ENCODE assay signal across 30 mouse cellular contexts in the genomic region with DNA sequence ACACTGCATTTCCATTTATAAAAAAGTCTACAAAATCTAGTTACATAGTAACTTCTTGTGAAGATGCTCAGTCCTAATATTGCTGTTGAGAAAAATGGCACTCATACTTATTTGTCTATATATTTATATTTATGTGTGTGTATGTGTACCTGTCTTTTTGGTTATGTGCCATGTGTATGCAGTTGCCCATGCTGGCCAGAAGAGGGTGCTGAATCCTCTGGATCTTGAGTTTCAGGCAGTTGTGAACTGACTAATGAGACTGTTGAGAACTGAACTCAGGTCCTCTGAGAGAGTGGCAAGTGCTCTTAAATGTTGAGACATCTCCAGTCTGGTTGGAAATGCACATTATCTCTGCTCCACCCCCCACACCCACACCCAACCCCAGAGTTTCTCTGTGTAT. TPM values are rescaled to one million over a fixed set of nuclear protein-coding genes. Genes with fewer than 3 reads are reported as not detected.
A peak's percentile ranks its signal among the peaks of the same experiment; 100 is the strongest.
DNase-seq lines count a peak whose midpoint lies in the region; ATAC-seq and TF ChIP-seq lines count a peak whose summit lies in the region.
"Had no signal": no experiment of that assay in that cellular context is flagged by ENCODE, and none has a peak within 500 bp of the region (broad histone marks: within the 10 kb centered on the region; RNA-seq: fewer than 3 reads in every experiment).

No protein-coding gene starts in this region.

- no peak overlapping the region for H3K4me3 ChIP-seq in hindbrain, postnatal 0 days (ENCODE audit: low read length)
- H3K4me3 ChIP-seq in hindbrain, embryonic 10.5 days: no peak overlapping the region
- H3K4me3 ChIP-seq in lung, embryonic 14.5 days (ENCODE audit: low read depth, low read length): no peak overlapping the region
- H3K4me3 ChIP-seq in stomach, postnatal 0 days (ENCODE audit: low read depth, low read length): no peak overlapping the region
- H3K4me3 ChIP-seq: embryonic facial prominence, embryonic 13.5 days; erythroblast, embryonic 14.5 days; hindbrain, embryonic 13.5 days; limb, embryonic 13.5 days; liver, embryonic 15.5 days; midbrain, embryonic 12.5 days had no signal

- H3K4me2 ChIP-seq in hindbrain, postnatal 0 days (ENCODE audit: low read depth, low read length): no peak overlapping the region
- no peak overlapping the region for H3K4me2 ChIP-seq in lung, embryonic 14.5 days
- H3K4me2 ChIP-seq in stomach, postnatal 0 days (replicated peaks; ENCODE audit: low read depth): no peak overlapping the region
- H3K4me2 ChIP-seq: embryonic facial prominence, embryonic 13.5 days; hindbrain, embryonic 13.5 days; limb, embryonic 13.5 days; liver, embryonic 15.5 days; midbrain, embryonic 12.5 days had no signal

- no peaks in the 10 kb centered on the region for H3K27me3 ChIP-seq in hindbrain, postnatal 0 days (ENCODE audit: insufficient read depth, low read length)
- H3K27me3 ChIP-seq in hindbrain, embryonic 10.5 days (ENCODE audit: insufficient read depth, poor library complexity, severe bottlenecking): no peaks in the 10 kb centered on the region; the same call in 1 of the 2 replicates
- no peaks in the 10 kb centered on the region for H3K27me3 ChIP-seq in lung, embryonic 14.5 days (ENCODE audit: insufficient read depth, low read length)
- no peaks in the 10 kb centered on the region for H3K27me3 ChIP-seq in stomach, postnatal 0 days (ENCODE audit: control insufficient read depth, insufficient read depth, low read length)
- H3K27me3 ChIP-seq: embryonic facial prominence, embryonic 13.5 days; hindbrain, embryonic 13.5 days; liver, embryonic 15.5 days; midbrain, embryonic 12.5 days had no signal

- H3K9ac ChIP-seq in hindbrain, postnatal 0 days (replicated peaks; ENCODE audit: low read length): no peak overlapping the region
- H3K9ac ChIP-seq in lung, embryonic 14.5 days: no peak overlapping the region
- no peak overlapping the region for H3K9ac ChIP-seq in stomach, postnatal 0 days (ENCODE audit: low read length)
- H3K9ac ChIP-seq: embryonic facial prominence, embryonic 13.5 days; hindbrain, embryonic 13.5 days; limb, embryonic 13.5 days; liver, embryonic 15.5 days; midbrain, embryonic 12.5 days had no signal

- no peak for ATAC-seq in hindbrain, postnatal 0 days
- ATAC-seq in lung, embryonic 14.5 days (ENCODE audit: insufficient read depth): no peak
- ATAC-seq in stomach, postnatal 0 days (ENCODE audit: low FRiP score, low TSS enrichment): no peak
- ATAC-seq: activated CD4-positive, CD25-positive, alpha-beta regulatory T cell, adult 4 months; inflammation-experienced regulatory T-cells, adult 6 months had no signal

- H3K9me3 ChIP-seq in hindbrain, postnatal 0 days (ENCODE audit: low read length): no peaks in the 10 kb centered on the region
- no peaks in the 10 kb centered on the region for H3K9me3 ChIP-seq in hindbrain, embryonic 10.5 days
- no peaks in the 10 kb centered on the region for H3K9me3 ChIP-seq in lung, embryonic 14.5 days (ENCODE audit: low read depth, low read length)
- no peaks in the 10 kb centered on the region for H3K9me3 ChIP-seq in stomach, postnatal 0 days (ENCODE audit: control insufficient read depth, low read length)
- H3K9me3 ChIP-seq: embryonic facial prominence, embryonic 13.5 days; hindbrain, embryonic 13.5 days; liver, embryonic 15.5 days; midbrain, embryonic 12.5 days had no signal

- no peaks in the 10 kb centered on the region for H3K36me3 ChIP-seq in hindbrain, postnatal 0 days (ENCODE audit: insufficient read depth, low read length)
- no peaks in the 10 kb centered on the region for H3K36me3 ChIP-seq in hindbrain, embryonic 10.5 days
- no peaks in the 10 kb centered on the region for H3K36me3 ChIP-seq in lung, embryonic 14.5 days (ENCODE audit: insufficient read depth)
- H3K36me3 ChIP-seq in stomach, postnatal 0 days (ENCODE audit: control insufficient read depth, insufficient read depth, low read length): no peaks in the 10 kb centered on the region
- H3K36me3 ChIP-seq: embryonic facial prominence, embryonic 13.5 days; hindbrain, embryonic 13.5 days; limb, embryonic 13.5 days; liver, embryonic 15.5 days; midbrain, embryonic 12.5 days had no signal

- no peak overlapping the region for H3K27ac ChIP-seq in hindbrain, postnatal 0 days
- H3K27ac ChIP-seq in hindbrain, embryonic 10.5 days: no peak overlapping the region
- H3K27ac ChIP-seq in lung, embryonic 14.5 days (ENCODE audit: low read depth): no peak overlapping the region
- no peak overlapping the region for H3K27ac ChIP-seq in stomach, postnatal 0 days (replicated peaks)
- H3K27ac ChIP-seq: embryonic facial prominence, embryonic 13.5 days; hindbrain, embryonic 13.5 days; limb, embryonic 13.5 days; liver, embryonic 15.5 days; midbrain, embryonic 12.5 days had no signal

- no peaks in the 10 kb centered on the region for H3K4me1 ChIP-seq in hindbrain, postnatal 0 days (ENCODE audit: insufficient read depth, low read length)
- H3K4me1 ChIP-seq in hindbrain, embryonic 10.5 days (replicated peaks): peaks cover 9% of the 10 kb centered on the region
- H3K4me1 ChIP-seq in lung, embryonic 14.5 days (ENCODE audit: insufficient read depth): no peaks in the 10 kb centered on the region
- no peaks in the 10 kb centered on the region for H3K4me1 ChIP-seq in stomach, postnatal 0 days (replicated peaks; ENCODE audit: control insufficient read depth, insufficient read depth)
- H3K4me1 ChIP-seq: embryonic facial prominence, embryonic 13.5 days; limb, embryonic 13.5 days; liver, embryonic 15.5 days had no signal

- TF ChIP-seq EP300 in stomach, postnatal 0 days (optimal IDR thresholded peaks at IDR 0.05): no peak

- no peak for DNase-seq in hindbrain, postnatal 0 days (ENCODE audit: low spot score)
- no peak for DNase-seq in hindbrain, embryonic 10.5 days (ENCODE audit: low spot score)
- DNase-seq in lung, embryonic 14.5 days: no peak
- no peak for DNase-seq in lung, postnatal 10 days
- peak; percentile 38 for DNase-seq in ES-CJ7 (ENCODE audit: low read depth, low spot score)
- no peak for DNase-seq in stomach, postnatal 0 days (ENCODE audit: low spot score)
- no peak for DNase-seq in embryo, embryonic 9.5 days (ENCODE audit: extremely low spot score)
- DNase-seq: adrenal gland, adult 8-10 months; B cell, adult 2 months; kidney, adult 9 months; right cerebral cortex, postnatal 25 days; spleen, adult 18-20 months had no signal

- TF ChIP-seq CTCF in hindbrain, postnatal 0 days (IDR thresholded peaks at IDR 0.05; ENCODE audit: low read depth): peak; percentile 21; the same call in 1 of the 2 replicates
- 0 out of 2 replicates have a peak, but pooled peaks have one; percentile 20 for TF ChIP-seq CTCF in lung, embryonic 14.5 days (IDR thresholded peaks at IDR 0.05; ENCODE audit: low read depth)
- peak; percentile 26 for TF ChIP-seq CTCF in stomach, postnatal 0 days (IDR thresholded peaks at IDR 0.05; ENCODE audit: low read depth)

RNA-seq across cellular contexts. Expression of gene Aldoart2, which starts 8.1 kb away (rescaled TPM):
- total RNA-seq in hindbrain, postnatal 0 days (2014; rRNA removed): 0.10 TPM in 1 of 2 replicates, not detected in the other
- polyA plus RNA-seq in hindbrain, postnatal 0 days (2015; fragmentation: Nextera tagmentation; extraction: Ambion mirVana): 0.16 and 0.20 TPM in 2 replicates
- not detected in 2 replicates for polyA plus RNA-seq in hindbrain, embryonic 10.5 days (2016; fragmentation: Nextera tagmentation; extraction: Ambion mirVana)
- polyA plus RNA-seq in lung, embryonic 14.5 days (2014; fragmentation: Nextera tagmentation; extraction: Ambion mirVana): not detected in 2 replicates
- not detected in 2 replicates for polyA plus RNA-seq in stomach, postnatal 0 days (2015; fragmentation: Nextera tagmentation; extraction: Ambion mirVana)
- total RNA-seq: adrenal gland, adult 8-10 months; granulocyte monocyte progenitor cell, adult 5-6 weeks; heart, postnatal 25 days; left cerebral cortex, postnatal 14 days; megakaryocyte, adult 5-6 weeks had no signal
- polyA plus RNA-seq: embryonic facial prominence, embryonic 13.5 days; forebrain, embryonic 14.5 days; frontal cortex, adult 2 months; hindbrain, embryonic 13.5 days; limb, embryonic 13.5 days; liver, embryonic 15.5 days; midbrain, embryonic 12.5 days; urinary bladder, adult 2 months had no signal

RNA-seq across cellular contexts. Expression of gene Insm2, which starts 26.1 kb away (rescaled TPM):
- total RNA-seq in hindbrain, postnatal 0 days (2014; rRNA removed): 3.9 and 8.3 TPM in 2 replicates
- 2.5 and 2.7 TPM in 2 replicates for polyA plus RNA-seq in hindbrain, postnatal 0 days (2015; fragmentation: Nextera tagmentation; extraction: Ambion mirVana)
- 0.47 and 0.99 TPM in 2 replicates for polyA plus RNA-seq in hindbrain, embryonic 10.5 days (2016; fragmentation: Nextera tagmentation; extraction: Ambion mirVana)
- polyA plus RNA-seq in lung, embryonic 14.5 days (2014; fragmentation: Nextera tagmentation; extraction: Ambion mirVana): 0.16 and 0.20 TPM in 2 replicates
- polyA plus RNA-seq in stomach, postnatal 0 days (2015; fragmentation: Nextera tagmentation; extraction: Ambion mirVana): 0.04 and 0.10 TPM in 2 replicates
- total RNA-seq: gastrocnemius, adult 8-10 months; granulocyte monocyte progenitor cell, adult 5-6 weeks; heart, postnatal 25 days; megakaryocyte, adult 5-6 weeks had no signal
- polyA plus RNA-seq: embryonic facial prominence, embryonic 13.5 days; erythroblast, embryonic 14.5 days; heart, embryonic 14.5 days; liver, embryonic 15.5 days; testis, adult 2 months; urinary bladder, adult 2 months had no signal
